Mouse (Mus musculus) ES-Bruce4 (cell line): ENCODE results near the gene Ankrd10.

Experiments
- CTCF ChIP-seq: IDR thresholded peaks from one replicate; pipeline ENCODE4 v1.8.1; 2011; ENCODE audit warnings: low read depth, low read length
- POLR2A ChIP-seq: IDR thresholded peaks from one replicate; pipeline ENCODE4 v1.8.1; 2011; ENCODE audit warnings: low read length; ENCODE audit not compliant: insufficient read depth

- no peak for TF ChIP-seq POLR2A
- TF ChIP-seq CTCF, result no peak
Measured at GRCm38 (mm10) chr8:11591837-11592236, 43.7 kb downstream of the Ankrd10 start.
